Mouse (Mus musculus): ENCODE data around the gene Gls. TPM values are rescaled to one million over a fixed set of nuclear protein-coding genes. Genes with fewer than 3 reads are reported as not detected.

Gene Gls
- polyA plus RNA-seq, 1 experiment from 2014 or later = 36.5 TPM

GRCm38 (mm10) chr1:52150676-52151075 is 82.4 kb downstream of the Gls start:
- no peak for ATAC-seq (ENCODE audit: low FRiP score, low read depth)
- Histone ChIP-seq H3K27me3 (peaks cover 11% of the 10 kb centered on the region; the same call in 1 of the 2 replicates), H3K9me3 (no peaks in the 10 kb centered on the region), H3K9ac (replicated peaks) (no peak overlapping the region), H3K27ac (replicated peaks) (no peak overlapping the region), H3K4me2 (replicated peaks) (no peak overlapping the region), H3K36me3 (0 out of 2 replicates have a peak, but pooled peaks cover 7% of the 10 kb centered on the region), H3K4me1 (peaks cover 7% of the 10 kb centered on the region; the same call in 1 of the 2 replicates), H3K4me3 (no peak overlapping the region)
- 56% methylated on average over 11 of the region's 11 CpGs for WGBS

DNA sequence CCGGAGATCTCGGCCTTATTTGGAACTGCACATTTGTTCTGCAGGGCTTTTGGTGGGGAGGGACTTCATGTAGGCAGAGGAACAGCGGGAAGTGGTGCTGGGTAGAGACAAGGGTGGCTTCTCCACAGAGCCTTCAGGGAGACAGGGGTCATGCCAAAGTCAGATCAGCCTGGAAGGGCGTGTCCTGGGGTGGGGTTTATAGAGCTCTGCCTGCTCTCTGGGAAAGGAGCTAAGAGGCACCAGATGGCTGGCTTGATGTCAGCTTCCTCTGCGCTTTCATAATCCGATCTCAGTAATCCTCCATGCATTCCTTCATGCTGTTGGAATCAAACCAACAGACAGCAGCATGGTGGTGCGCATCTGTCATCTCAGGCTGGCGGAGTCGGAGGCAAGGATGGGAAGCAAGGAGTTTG is 83.1 kb downstream of the Gls start:
- Histone ChIP-seq H3K4me3 (no peak overlapping the region), H3K27ac (replicated peaks) (no peak overlapping the region), H3K4me1 (peaks cover 7% of the 10 kb centered on the region; the same call in 1 of the 2 replicates), H3K36me3 (0 out of 2 replicates have a peak, but pooled peaks cover 7% of the 10 kb centered on the region), H3K9ac (replicated peaks) (no peak overlapping the region), H3K9me3 (no peaks in the 10 kb centered on the region), H3K27me3 (peaks cover 11% of the 10 kb centered on the region; the same call in 1 of the 2 replicates), H3K4me2 (replicated peaks) (no peak overlapping the region)
- ATAC-seq (ENCODE audit: low FRiP score, low read depth) = peak; percentile 78
- 39% methylated on average over 9 of the region's 9 CpGs for WGBS

- Histone ChIP-seq H3K9ac (replicated peaks) (no peak overlapping the region), H3K9me3 (no peaks in the 10 kb centered on the region), H3K36me3 (0 out of 2 replicates have a peak, but pooled peaks cover 4% of the 10 kb centered on the region), H3K4me2 (replicated peaks) (no peak overlapping the region), H3K4me1 (peaks cover 7% of the 10 kb centered on the region; the same call in 1 of the 2 replicates), H3K27ac (replicated peaks) (no peak overlapping the region), H3K4me3 (no peak overlapping the region), H3K27me3 (peaks cover 11% of the 10 kb centered on the region; the same call in 1 of the 2 replicates)
- 74% methylated on average over 7 of the region's 7 CpGs for WGBS
- no peak for ATAC-seq (ENCODE audit: low FRiP score, low read depth)
These were observed 84.3 kb downstream of the Gls start for GRCm38 (mm10) chr1:52148696-52149095.

DNA sequence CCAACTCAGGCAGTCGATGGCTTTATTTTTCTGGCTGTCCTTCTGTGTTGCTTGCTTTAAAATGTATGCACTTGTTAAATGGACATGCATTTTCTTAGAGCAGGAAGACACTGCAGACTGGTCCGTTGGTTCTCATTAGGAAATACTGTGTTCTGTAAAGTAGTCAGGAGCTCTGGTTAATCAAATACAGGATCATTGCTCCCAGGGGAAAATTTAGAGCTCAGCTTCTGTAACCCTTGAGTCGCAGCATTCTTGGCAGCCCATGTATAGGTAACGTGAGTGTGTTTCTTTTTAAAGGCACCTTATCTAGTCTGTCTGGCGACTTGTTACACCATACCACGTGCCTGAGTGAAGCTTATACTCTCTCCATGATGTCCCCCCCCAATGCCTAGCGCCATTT is 84.9 kb downstream of the Gls start:
- H3K27me3 ChIP-seq = peaks cover 11% of the 10 kb centered on the region; the same call in 1 of the 2 replicates
- H3K36me3 ChIP-seq = 0 out of 2 replicates have a peak, but pooled peaks cover 4% of the 10 kb centered on the region
- H3K4me2 ChIP-seq (replicated peaks) = no peak overlapping the region
- ATAC-seq (ENCODE audit: low FRiP score, low read depth) = no peak
- H3K4me3 ChIP-seq = no peak overlapping the region
- H3K4me1 ChIP-seq = peaks cover 7% of the 10 kb centered on the region; the same call in 1 of the 2 replicates
- no peaks in the 10 kb centered on the region for H3K9me3 ChIP-seq
- 78% methylated on average over 7 of the region's 7 CpGs for WGBS
- no peak overlapping the region for H3K9ac ChIP-seq (replicated peaks)
- H3K27ac ChIP-seq (replicated peaks) = no peak overlapping the region

- H3K4me3 ChIP-seq = no peak overlapping the region
- H3K4me2 ChIP-seq (replicated peaks) = no peak overlapping the region
- no peaks in the 10 kb centered on the region for H3K9me3 ChIP-seq
- 97% methylated on average over 2 of the region's 2 CpGs for WGBS
- H3K4me1 ChIP-seq = peaks cover 7% of the 10 kb centered on the region; the same call in 1 of the 2 replicates
- ATAC-seq (ENCODE audit: low FRiP score, low read depth) = no peak
- H3K36me3 ChIP-seq = 0 out of 2 replicates have a peak, but pooled peaks cover 4% of the 10 kb centered on the region
- H3K27ac ChIP-seq (replicated peaks) = no peak overlapping the region
- H3K27me3 ChIP-seq = peaks cover 11% of the 10 kb centered on the region; the same call in 1 of the 2 replicates
- no peak overlapping the region for H3K9ac ChIP-seq (replicated peaks)
These were observed 85.6 kb downstream of the Gls start for GRCm38 (mm10) chr1:52147431-52147830.

DNA sequence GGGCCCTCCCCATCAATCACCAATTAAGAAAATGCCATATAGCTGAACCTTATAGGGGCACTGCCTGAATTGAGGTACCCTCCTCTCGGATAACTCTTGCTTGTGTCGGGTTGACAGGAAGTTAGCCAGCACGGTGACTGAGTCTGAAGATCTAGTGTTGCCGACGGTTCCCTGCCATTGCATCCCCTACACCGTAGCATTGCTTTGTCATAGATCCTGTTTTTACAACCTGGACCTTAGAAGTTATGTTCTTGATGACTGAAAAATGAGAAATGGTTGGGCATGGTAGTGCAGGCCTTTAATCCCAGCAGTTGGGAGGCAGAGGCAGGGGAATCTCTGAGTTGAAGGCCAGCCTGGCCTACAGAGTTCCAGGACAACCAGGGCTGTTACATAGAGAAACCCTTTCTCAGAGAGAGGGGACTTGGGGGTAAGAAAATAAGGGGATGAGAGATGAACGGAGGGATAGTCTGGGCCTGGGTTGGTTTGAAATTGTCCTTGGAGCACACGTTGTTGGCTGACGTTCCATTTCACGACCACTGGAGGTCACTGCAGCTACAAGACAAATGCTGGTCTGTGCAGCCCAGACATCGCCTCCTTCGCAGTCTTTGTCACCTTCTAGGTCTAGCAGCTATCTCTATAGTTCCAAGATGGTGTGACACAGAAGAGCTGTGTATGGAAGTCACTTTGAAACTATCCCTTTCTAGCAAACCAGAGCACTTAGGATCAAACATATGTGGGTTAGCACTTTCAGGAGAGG is 86.6 kb downstream of the Gls start:
- no peaks in the 10 kb centered on the region for H3K9me3 ChIP-seq
- ATAC-seq (ENCODE audit: low FRiP score, low read depth) = peak; percentile 67
- 56% methylated on average over 12 of the region's 12 CpGs for WGBS

GRCm38 (mm10) chr1:52144907-52145306 is 88.1 kb downstream of the Gls start:
- ATAC-seq (ENCODE audit: low FRiP score, low read depth) = no peak
- Histone ChIP-seq H3K4me2 (replicated peaks) (no peak overlapping the region), H3K4me3 (no peak overlapping the region), H3K27ac (replicated peaks) (no peak overlapping the region), H3K27me3 (peaks cover 6% of the 10 kb centered on the region; the same call in 1 of the 2 replicates), H3K4me1 (peaks cover 7% of the 10 kb centered on the region; the same call in 1 of the 2 replicates), H3K36me3 (0 out of 2 replicates have a peak, but pooled peaks cover 6% of the 10 kb centered on the region), H3K9ac (replicated peaks) (no peak overlapping the region), H3K9me3 (no peaks in the 10 kb centered on the region)
- 86% methylated on average over 10 of the region's 10 CpGs for WGBS

More for the DNA sequence above, 86.6 kb downstream of the Gls start:
- H3K36me3 ChIP-seq = 0 out of 2 replicates have a peak, but pooled peaks cover under 1% of the 10 kb centered on the region
- no peak overlapping the region for H3K27ac ChIP-seq (replicated peaks)
- H3K4me1 ChIP-seq = peaks cover 7% of the 10 kb centered on the region; the same call in 1 of the 2 replicates
- no peak overlapping the region for H3K4me2 ChIP-seq (replicated peaks)
- H3K27me3 ChIP-seq = peaks cover 11% of the 10 kb centered on the region; the same call in 1 of the 2 replicates
- no peak overlapping the region for H3K4me3 ChIP-seq
- H3K9ac ChIP-seq (replicated peaks) = no peak overlapping the region

- no peaks in the 10 kb centered on the region for H3K9me3 ChIP-seq
- ATAC-seq (ENCODE audit: low FRiP score, low read depth) = no peak
- H3K4me2 ChIP-seq (replicated peaks) = no peak overlapping the region
- peaks cover 3% of the 10 kb centered on the region; the same call in 1 of the 2 replicates for H3K4me1 ChIP-seq
- H3K27me3 ChIP-seq = peaks cover 6% of the 10 kb centered on the region; the same call in 1 of the 2 replicates
- H3K36me3 ChIP-seq = 0 out of 2 replicates have a peak, but pooled peaks cover 6% of the 10 kb centered on the region
- no peak overlapping the region for H3K4me3 ChIP-seq
- no peak overlapping the region for H3K9ac ChIP-seq (replicated peaks)
- H3K27ac ChIP-seq (replicated peaks) = no peak overlapping the region
- 87% methylated on average over 7 of the region's 7 CpGs for WGBS
These were observed 89.4 kb downstream of the Gls start for GRCm38 (mm10) chr1:52143596-52144156.

- Histone ChIP-seq H3K9me3 (no peaks in the 10 kb centered on the region), H3K9ac (replicated peaks) (no peak overlapping the region), H3K27me3 (peaks cover 6% of the 10 kb centered on the region; the same call in 1 of the 2 replicates), H3K36me3 (0 out of 2 replicates have a peak, but pooled peaks cover 6% of the 10 kb centered on the region), H3K4me1 (0 out of 2 replicates have a peak, but pooled peaks cover 2% of the 10 kb centered on the region), H3K4me2 (replicated peaks) (no peak overlapping the region), H3K27ac (replicated peaks) (no peak overlapping the region), H3K4me3 (no peak overlapping the region)
- 85% methylated on average over 4 of the region's 4 CpGs for WGBS
- no peak for ATAC-seq (ENCODE audit: low FRiP score, low read depth)
These were observed 89.8 kb downstream of the Gls start for GRCm38 (mm10) chr1:52143191-52143590.

GRCm38 (mm10) chr1:52142117-52142516 is 90.9 kb downstream of the Gls start:
- H3K27me3 ChIP-seq = no peaks in the 10 kb centered on the region
- 0 out of 2 replicates have a peak, but pooled peaks cover 3% of the 10 kb centered on the region for H3K4me1 ChIP-seq
- no peak for ATAC-seq (ENCODE audit: low FRiP score, low read depth)
- H3K4me2 ChIP-seq (replicated peaks) = no peak overlapping the region
- WGBS = 79% methylated on average over 4 of the region's 4 CpGs
- H3K9ac ChIP-seq (replicated peaks) = no peak overlapping the region
- 0 out of 2 replicates have a peak, but pooled peaks cover 6% of the 10 kb centered on the region for H3K36me3 ChIP-seq
- H3K4me3 ChIP-seq = no peak overlapping the region
- H3K9me3 ChIP-seq = no peaks in the 10 kb centered on the region
- no peak overlapping the region for H3K27ac ChIP-seq (replicated peaks)

GRCm38 (mm10) chr1:52141482-52141881 is 91.5 kb downstream of the Gls start:
- Histone ChIP-seq H3K9ac (replicated peaks) (no peak overlapping the region), H3K27me3 (no peaks in the 10 kb centered on the region), H3K4me1 (0 out of 2 replicates have a peak, but pooled peaks cover 2% of the 10 kb centered on the region), H3K36me3 (0 out of 2 replicates have a peak, but pooled peaks cover 6% of the 10 kb centered on the region), H3K27ac (replicated peaks) (no peak overlapping the region), H3K4me2 (replicated peaks) (no peak overlapping the region), H3K9me3 (no peaks in the 10 kb centered on the region), H3K4me3 (no peak overlapping the region)
- WGBS = 81% methylated on average over 3 of the region's 3 CpGs
- ATAC-seq (ENCODE audit: low FRiP score, low read depth) = no peak
